Mouse (Mus musculus) liver, embryonic 16.5 days (tissue): ENCODE measurements at regions not wholly inside any gene's neighbourhood (a gene's known extent, or its start where the extent isn't known, plus 50 kb on each side); places are given as distances from the start of the nearest gene placed in this dataset.

ENCODE experiments used
- ATAC-seq: fragments of 200-750 bp; cut with Nextera tagmentation; 2 replicates; pipeline ENCODE4 v1.8.0; 2017; ENCODE audit warnings: low read depth, mild to moderate bottlenecking, moderate number of reproducible peaks, moderate library complexity
- H3K27ac ChIP-seq: fragments of 300-500 bp; sonication (generic); 2 replicates; pipeline ENCODE4 v1.5.1; 2014; ENCODE audit warnings: mild to moderate bottlenecking, low read length
- H3K27me3 ChIP-seq: fragments of 300-500 bp; sonication (generic); 2 replicates; pipeline ENCODE4 v1.6.1; 2014; ENCODE audit warnings: low read depth, low read length, mixed read lengths; ENCODE audit not compliant: control insufficient read depth, insufficient read depth
- H3K36me3 ChIP-seq: fragments of 300-500 bp; sonication (generic); 2 replicates; pipeline ENCODE4 v1.6.1; 2014; ENCODE audit warnings: mild to moderate bottlenecking; ENCODE audit not compliant: control insufficient read depth, insufficient read depth
- H3K4me1 ChIP-seq: fragments of 300-500 bp; sonication (generic); 2 replicates; pipeline ENCODE4 v1.6.1; 2014; ENCODE audit warnings: low read depth, low read length, mixed read lengths; ENCODE audit not compliant: control insufficient read depth
- H3K4me2 ChIP-seq: fragments of 300-500 bp; sonication (generic); 2 replicates; pipeline ENCODE4 v1.6.1; 2014; ENCODE audit warnings: low read depth, low read length, mixed read lengths
- H3K4me3 ChIP-seq: fragments of 300-500 bp; sonication (generic); 2 replicates; pipeline ENCODE4 v1.5.1; 2014; ENCODE audit warnings: low read depth, mild to moderate bottlenecking, low read length
- H3K9ac ChIP-seq: fragments of 300-500 bp; sonication (generic); 2 replicates; pipeline ENCODE4 v1.6.1; 2014; ENCODE audit warnings: low read depth, low read length
- H3K9me3 ChIP-seq: fragments of 300-500 bp; sonication (generic); replicated peaks from 2 replicates; pipeline ENCODE4 v1.6.1; 2016; ENCODE audit warnings: low read length; ENCODE audit not compliant: control insufficient read depth
- WGBS: fragments of 180-500 bp; shearing (Covaris S2); extraction: QIAGEN DNeasy Blood & Tissue Kit; methylation state at CpG from one replicate; pipeline ENCODE4 v1.1.7; 2014; ENCODE audit not compliant: insufficient replicate concordance; 5-methylcytosine and 5-hydroxymethylcytosine counted together

DNA sequence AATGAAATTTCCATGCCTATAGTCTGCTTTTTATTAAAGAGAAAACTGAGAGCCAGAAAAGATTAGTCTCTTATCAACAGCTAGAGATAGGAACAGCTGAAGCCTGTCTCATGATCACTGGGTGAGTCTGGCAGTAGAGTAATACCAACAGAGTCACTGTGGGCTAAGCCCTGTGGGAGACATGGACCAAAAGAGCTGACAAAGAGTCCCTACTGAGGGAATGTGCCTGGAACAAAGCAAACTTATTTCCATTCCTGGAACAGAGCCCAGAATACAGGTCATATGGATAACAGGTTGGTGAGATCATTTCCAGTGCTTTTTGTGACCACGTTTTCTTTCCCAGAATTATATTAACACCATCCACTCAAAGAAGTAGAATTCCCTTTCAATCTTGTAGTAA is 237.4 kb downstream of the Tmsb4x start:
- no peaks in the 10 kb centered on the region for H3K9me3 ChIP-seq
- H3K27ac ChIP-seq = no peak overlapping the region
- H3K4me3 ChIP-seq = no peak overlapping the region
- H3K4me2 ChIP-seq = no peak overlapping the region
- H3K4me1 ChIP-seq = no peaks in the 10 kb centered on the region
- WGBS = 46% methylated on average over 1 of the region's 1 CpGs
- no peak overlapping the region for H3K9ac ChIP-seq
- H3K36me3 ChIP-seq = no peaks in the 10 kb centered on the region
- H3K27me3 ChIP-seq = no peaks in the 10 kb centered on the region; the same call in 1 of the 2 replicates
- ATAC-seq = no peak

DNA sequence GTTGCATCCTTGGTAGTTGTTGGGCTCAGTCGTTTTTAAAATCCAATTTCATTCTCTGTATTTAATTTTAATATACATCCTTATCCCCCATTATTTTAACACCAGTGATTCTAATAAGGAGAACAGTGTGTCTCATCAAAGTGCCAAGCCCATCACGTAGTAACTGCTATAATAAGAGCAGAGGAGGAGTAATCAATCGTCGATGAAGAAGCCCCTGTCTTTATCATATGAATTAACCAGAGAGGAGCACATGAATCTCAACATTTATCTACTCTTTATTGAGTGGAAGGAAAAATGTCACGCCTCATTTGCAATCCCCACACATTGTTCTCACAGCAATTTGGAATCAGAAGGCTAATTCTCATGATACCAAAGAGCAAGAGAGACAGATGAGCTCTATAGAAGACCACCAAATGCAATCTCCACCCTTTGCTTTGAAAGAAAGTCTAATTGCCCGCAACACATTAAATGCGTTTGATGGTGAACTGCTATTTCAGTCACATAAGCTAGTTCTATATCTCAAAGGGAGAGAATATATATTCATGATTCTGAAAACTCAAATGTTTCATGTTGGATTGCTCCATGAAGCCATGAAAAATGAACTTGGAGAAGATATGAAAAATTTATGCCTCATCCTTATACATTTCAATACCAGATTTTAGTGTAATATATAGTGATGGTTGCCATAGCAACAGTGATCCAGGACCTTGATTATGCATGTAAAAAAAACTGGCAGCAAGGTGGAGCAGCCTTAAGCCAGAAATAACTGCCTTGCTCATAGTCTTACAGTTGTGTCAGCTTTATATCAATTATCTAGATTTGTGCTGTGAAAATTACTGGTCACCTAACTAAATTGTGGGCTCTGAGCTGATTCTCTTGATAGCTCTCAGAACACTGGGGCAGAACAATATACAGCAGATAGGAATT is 244.2 kb downstream of the Tmsb4x start:
- no peaks in the 10 kb centered on the region for H3K9me3 ChIP-seq
- H3K4me2 ChIP-seq = no peak overlapping the region
- H3K36me3 ChIP-seq = no peaks in the 10 kb centered on the region
- H3K4me3 ChIP-seq = no peak overlapping the region
- no peak overlapping the region for H3K9ac ChIP-seq
- H3K27me3 ChIP-seq = no peaks in the 10 kb centered on the region; the same call in 1 of the 2 replicates
- WGBS = 59% methylated on average over 7 of the region's 7 CpGs
- H3K4me1 ChIP-seq = no peaks in the 10 kb centered on the region
- no peak for ATAC-seq
- H3K27ac ChIP-seq = no peak overlapping the region

DNA sequence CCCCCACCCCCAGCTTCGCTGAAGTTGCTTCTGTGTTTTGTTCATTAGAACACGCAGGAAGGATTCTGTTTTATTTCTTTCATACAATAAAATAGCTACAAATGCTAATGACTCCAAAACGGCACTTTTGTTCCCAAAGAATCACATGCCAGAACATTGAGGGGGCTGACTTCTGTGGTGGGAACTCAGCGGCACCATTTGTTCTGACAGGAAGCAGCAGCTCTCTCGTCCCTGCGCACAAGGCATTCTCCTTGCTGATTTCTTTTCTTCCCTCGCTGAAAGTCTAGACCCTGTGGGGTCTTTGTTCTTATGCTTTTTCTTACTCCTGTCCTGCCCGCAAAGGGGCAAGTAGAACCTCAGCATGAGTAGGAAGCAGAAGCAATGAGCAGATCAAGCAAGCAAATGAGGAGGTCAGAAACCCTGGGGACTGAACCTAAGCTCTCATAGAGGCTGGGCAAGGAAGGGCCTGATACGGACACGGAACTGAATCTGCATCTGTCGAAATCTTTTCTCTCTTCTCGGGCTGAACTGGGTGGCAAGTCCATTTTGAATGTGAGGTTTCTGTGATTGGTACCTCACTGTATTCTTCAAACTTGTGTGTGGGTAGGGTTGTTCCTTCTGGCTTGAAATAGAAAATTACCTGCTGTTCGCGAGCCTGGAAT is 256.5 kb downstream of the Tmsb4x start:
- Histone ChIP-seq H3K9me3 (no peaks in the 10 kb centered on the region), H3K4me1 (no peaks in the 10 kb centered on the region), H3K27ac (no peak overlapping the region), H3K4me2 (no peak overlapping the region), H3K4me3 (no peak overlapping the region), H3K27me3 (no peaks in the 10 kb centered on the region), H3K36me3 (no peaks in the 10 kb centered on the region), H3K9ac (no peak overlapping the region)
- WGBS = 39% methylated on average over 14 of the region's 14 CpGs
- no peak for ATAC-seq

DNA sequence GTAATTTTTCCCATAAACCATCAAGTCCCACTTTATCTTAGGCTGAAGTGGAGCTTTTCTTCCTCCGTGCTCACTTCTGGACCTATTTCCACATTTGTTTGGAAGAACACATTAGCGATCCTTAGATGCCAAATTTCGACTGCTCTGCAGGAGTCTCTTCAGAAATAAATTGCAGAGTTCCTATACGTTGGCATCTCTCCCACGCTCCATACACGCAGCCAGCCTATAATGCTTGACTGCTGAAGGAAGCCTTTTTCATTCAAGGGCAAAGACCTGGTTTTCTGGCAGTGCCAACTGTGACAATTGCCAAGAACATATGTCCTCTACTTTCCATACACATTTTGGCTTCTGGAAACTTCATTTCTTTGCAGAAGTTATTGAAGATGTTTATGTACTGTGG is 258.1 kb downstream of the Tmsb4x start:
- H3K4me1 ChIP-seq = no peaks in the 10 kb centered on the region
- WGBS = 69% methylated on average over 6 of the region's 6 CpGs
- no peak for ATAC-seq
- H3K36me3 ChIP-seq = no peaks in the 10 kb centered on the region
- H3K9me3 ChIP-seq = no peaks in the 10 kb centered on the region
- H3K27ac ChIP-seq = no peak overlapping the region
- H3K27me3 ChIP-seq = no peaks in the 10 kb centered on the region
- H3K4me2 ChIP-seq = no peak overlapping the region
- H3K4me3 ChIP-seq = no peak overlapping the region
- no peak overlapping the region for H3K9ac ChIP-seq

DNA sequence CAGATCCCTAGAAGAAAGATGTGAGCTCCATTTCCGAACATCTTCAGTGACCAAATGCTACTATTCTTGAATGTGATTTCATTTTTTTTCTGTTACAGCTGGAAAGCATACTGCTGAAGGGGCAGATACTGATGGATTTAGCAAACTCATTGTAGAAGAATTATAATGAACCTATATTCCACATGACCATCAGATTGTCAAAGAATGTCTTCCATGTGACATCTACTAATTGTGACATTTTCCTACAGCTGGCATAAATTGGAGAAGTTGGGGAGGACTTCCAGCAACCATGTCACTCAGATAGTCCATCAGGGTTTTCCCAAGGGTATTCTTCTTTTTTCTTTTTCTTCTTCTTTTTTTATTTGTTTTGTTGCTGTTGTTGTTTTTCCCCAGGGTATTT is 263.2 kb downstream of the Tmsb4x start:
- 53% methylated on average over 1 of the region's 1 CpGs for WGBS
- no peak for ATAC-seq
- Histone ChIP-seq H3K36me3 (no peaks in the 10 kb centered on the region), H3K4me3 (no peak overlapping the region), H3K9me3 (no peaks in the 10 kb centered on the region), H3K27ac (no peak overlapping the region), H3K27me3 (no peaks in the 10 kb centered on the region), H3K9ac (no peak overlapping the region), H3K4me2 (no peak overlapping the region), H3K4me1 (no peaks in the 10 kb centered on the region)

DNA sequence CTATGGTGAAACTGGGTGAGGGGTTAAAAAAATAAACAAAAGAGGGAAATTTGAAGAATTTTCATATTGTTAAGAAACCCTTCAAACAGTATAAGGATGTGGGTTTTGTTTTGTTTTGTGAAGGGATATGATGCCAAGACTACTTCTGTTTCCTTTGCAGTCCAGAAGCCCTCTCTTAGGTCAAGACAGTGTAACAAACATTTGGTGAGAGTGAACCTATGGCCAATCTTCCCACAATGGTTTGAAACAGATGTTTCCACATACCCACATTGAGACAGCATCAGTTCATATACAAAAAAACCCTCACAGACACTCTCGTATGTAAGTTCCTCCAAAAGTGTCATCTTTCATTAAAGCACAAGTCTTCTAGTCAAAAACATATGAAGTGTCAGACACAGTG is 263.6 kb downstream of the Tmsb4x start:
- Histone ChIP-seq H3K4me2 (no peak overlapping the region), H3K27ac (no peak overlapping the region), H3K9ac (no peak overlapping the region), H3K36me3 (no peaks in the 10 kb centered on the region), H3K4me1 (no peaks in the 10 kb centered on the region), H3K27me3 (no peaks in the 10 kb centered on the region), H3K4me3 (no peak overlapping the region), H3K9me3 (no peaks in the 10 kb centered on the region)
- no peak for ATAC-seq
- WGBS = 64% methylated on average over 1 of the region's 1 CpGs

DNA sequence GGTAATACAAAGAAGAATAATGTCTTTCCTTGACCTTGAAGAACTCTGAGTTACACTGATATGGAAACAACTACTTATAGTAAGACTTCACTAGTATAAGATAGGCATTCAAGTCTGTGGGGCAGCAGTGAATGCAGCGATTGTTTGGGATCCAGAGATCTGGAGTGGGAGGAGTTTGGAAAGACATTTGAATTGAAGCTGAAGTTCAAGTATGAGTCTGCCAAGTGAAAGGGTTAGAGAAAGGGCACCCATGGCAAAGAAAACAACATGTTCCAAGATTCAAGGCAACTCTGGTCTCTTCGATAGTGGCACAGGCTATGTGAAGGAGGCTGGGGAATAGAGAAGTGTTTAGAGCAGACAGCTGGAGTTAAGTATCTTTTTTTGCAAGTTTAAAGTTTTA is 275.3 kb downstream of the Tmsb4x start:
- no peaks in the 10 kb centered on the region for H3K4me1 ChIP-seq
- no peak overlapping the region for H3K4me2 ChIP-seq
- no peaks in the 10 kb centered on the region; the same call in 1 of the 2 replicates for H3K27me3 ChIP-seq
- no peaks in the 10 kb centered on the region for H3K36me3 ChIP-seq
- H3K9me3 ChIP-seq = no peaks in the 10 kb centered on the region
- no peak overlapping the region for H3K9ac ChIP-seq
- WGBS = 71% methylated on average over 2 of the region's 2 CpGs
- no peak for ATAC-seq
- no peak overlapping the region for H3K4me3 ChIP-seq
- H3K27ac ChIP-seq = no peak overlapping the region

DNA sequence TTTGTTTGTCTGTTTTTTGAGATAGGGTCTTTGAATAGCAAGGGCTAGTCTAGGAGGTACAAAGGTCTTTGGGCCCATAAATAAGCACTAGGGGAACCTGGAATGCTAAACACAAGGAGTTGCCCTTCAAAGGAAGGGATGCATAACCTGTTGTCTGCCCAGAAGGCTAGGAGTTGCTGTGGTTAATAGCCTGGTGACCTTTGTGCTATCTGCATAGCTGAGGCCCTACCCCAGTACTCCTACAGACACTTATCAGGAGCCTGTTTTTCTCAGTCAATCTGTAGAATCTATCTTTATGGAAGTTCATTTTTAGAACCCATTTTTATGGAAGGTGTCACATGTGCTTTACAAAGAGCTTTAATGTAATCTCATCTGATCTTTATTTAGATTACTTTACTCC is 276.6 kb downstream of the Tmsb4x start:
- Histone ChIP-seq H3K4me1 (no peaks in the 10 kb centered on the region), H3K4me2 (no peak overlapping the region), H3K4me3 (no peak overlapping the region), H3K9ac (no peak overlapping the region), H3K36me3 (no peaks in the 10 kb centered on the region), H3K27me3 (no peaks in the 10 kb centered on the region; the same call in 1 of the 2 replicates), H3K9me3 (no peaks in the 10 kb centered on the region), H3K27ac (no peak overlapping the region)
- no peak for ATAC-seq

DNA sequence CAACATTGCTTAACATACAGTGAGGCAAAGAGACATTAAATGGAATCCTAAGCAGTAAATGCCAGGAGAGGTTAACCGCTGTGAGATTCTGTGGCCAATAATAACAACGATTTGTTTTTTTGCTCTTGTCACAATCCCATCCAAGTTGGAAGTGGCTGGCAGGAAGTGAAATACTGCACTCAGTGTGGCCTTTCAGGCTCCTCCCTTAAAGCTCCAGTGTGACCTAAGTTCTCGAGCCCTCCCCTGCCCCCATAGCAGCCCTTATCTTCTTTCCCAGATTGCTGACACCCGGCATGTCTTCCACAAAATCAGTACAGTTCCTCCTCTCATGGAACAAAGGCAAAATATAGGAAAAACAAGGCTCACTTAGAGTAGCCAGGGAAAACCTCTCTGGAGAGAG is 278.1 kb downstream of the Tmsb4x start:
- 38% methylated on average over 4 of the region's 4 CpGs for WGBS
- Histone ChIP-seq H3K9me3 (no peaks in the 10 kb centered on the region), H3K4me2 (no peak overlapping the region), H3K27me3 (no peaks in the 10 kb centered on the region; the same call in 1 of the 2 replicates), H3K36me3 (no peaks in the 10 kb centered on the region), H3K27ac (no peak overlapping the region), H3K4me1 (no peaks in the 10 kb centered on the region), H3K4me3 (no peak overlapping the region), H3K9ac (no peak overlapping the region)
- no peak for ATAC-seq
